Mouse (Mus musculus): Measurements from ENCODE around the gene Tcte1. TPM values are rescaled to one million over a fixed set of nuclear protein-coding genes. Genes with fewer than 3 reads are reported as not detected.

Gene Tcte1
- polyA plus RNA-seq, 1 experiment from 2014 or later = 6.2 TPM

- peaks cover 28% of the 10 kb centered on the region for H3K4me1 ChIP-seq
- peaks cover 60% of the 10 kb centered on the region for H3K27me3 ChIP-seq
- H3K9ac ChIP-seq = peak overlapping the region; percentile 37
- no peaks in the 10 kb centered on the region for H3K9me3 ChIP-seq (replicated peaks)
- ATAC-seq (ENCODE audit: insufficient number of reproducible peaks, low FRiP score, low TSS enrichment, low read depth) = no peak; the same call in 1 of the 2 replicates
- peak overlapping the region; percentile 92 for H3K4me2 ChIP-seq (replicated peaks)
- H3K36me3 ChIP-seq = no peaks in the 10 kb centered on the region
- WGBS = 4% methylated on average over 52 of the region's 68 CpGs
- no peak overlapping the region; the same call in 1 of the 2 replicates for H3K27ac ChIP-seq (replicated peaks)
- H3K4me3 ChIP-seq (replicated peaks) = peak overlapping the region; percentile 62
Measured at GRCm38 (mm10) chr17:45548541-45549512, 25.6 kb downstream of the Tcte1 start.

- Histone ChIP-seq H3K9ac (peak within 1 kb of the TSS; percentile 37), H3K4me1 (peaks cover 22% of the 10 kb centered on the region), H3K4me2 (replicated peaks) (peak within 1 kb of the TSS; percentile 92), H3K27me3 (peaks cover 53% of the 10 kb centered on the region), H3K9me3 (replicated peaks) (no peaks in the 10 kb centered on the region), H3K27ac (replicated peaks) (no peak within 1 kb of the TSS; the same call in 1 of the 2 replicates), H3K36me3 (no peaks in the 10 kb centered on the region), H3K4me3 (replicated peaks) (peak within 1 kb of the TSS; percentile 62)
- peak; percentile 43; the same call in 1 of the 2 replicates for ATAC-seq (ENCODE audit: insufficient number of reproducible peaks, low FRiP score, low TSS enrichment, low read depth)
- WGBS = 0% methylated on average over 13 of the region's 29 CpGs
Measured at GRCm38 (mm10) chr17:45549617-45550181, 26.5 kb downstream of the Tcte1 start, which contains the start of gene Tmem151b. Gene Tmem151b, minus strand, starts transcription at chr17:45549677.

- H3K27ac ChIP-seq (replicated peaks) = no peak overlapping the region
- WGBS = 26% methylated on average over 5 of the region's 5 CpGs
- no peak for ATAC-seq (ENCODE audit: insufficient number of reproducible peaks, low FRiP score, low TSS enrichment, low read depth)
- H3K27me3 ChIP-seq = peaks cover 47% of the 10 kb centered on the region
- H3K9ac ChIP-seq = no peak overlapping the region
- H3K36me3 ChIP-seq = no peaks in the 10 kb centered on the region
- H3K4me1 ChIP-seq = peaks cover 16% of the 10 kb centered on the region
- H3K4me2 ChIP-seq (replicated peaks) = peak overlapping the region; percentile 92; the same call in 1 of the 2 replicates
- no peaks in the 10 kb centered on the region for H3K9me3 ChIP-seq (replicated peaks)
- H3K4me3 ChIP-seq (replicated peaks) = peak overlapping the region; percentile 62
Measured at GRCm38 (mm10) chr17:45550253-45550652, 27.0 kb downstream of the Tcte1 start.

GRCm38 (mm10) chr17:45551249-45551796, 28.1 kb downstream of the Tcte1 start:
- Histone ChIP-seq H3K4me3 (replicated peaks) (no peak overlapping the region), H3K4me1 (peaks cover 17% of the 10 kb centered on the region), H3K4me2 (replicated peaks) (no peak overlapping the region), H3K9me3 (replicated peaks) (no peaks in the 10 kb centered on the region), H3K9ac (no peak overlapping the region), H3K27ac (replicated peaks) (no peak overlapping the region), H3K36me3 (no peaks in the 10 kb centered on the region), H3K27me3 (peaks cover 37% of the 10 kb centered on the region)
- ATAC-seq (ENCODE audit: insufficient number of reproducible peaks, low FRiP score, low TSS enrichment, low read depth) = no peak
- 57% methylated on average over 7 of the region's 7 CpGs for WGBS

GRCm38 (mm10) chr17:45551816-45552451, 28.7 kb downstream of the Tcte1 start:
- ATAC-seq (ENCODE audit: insufficient number of reproducible peaks, low FRiP score, low TSS enrichment, low read depth) = no peak
- Histone ChIP-seq H3K4me2 (replicated peaks) (no peak overlapping the region), H3K9ac (no peak overlapping the region), H3K27ac (replicated peaks) (no peak overlapping the region), H3K27me3 (peaks cover 37% of the 10 kb centered on the region), H3K4me1 (peaks cover 21% of the 10 kb centered on the region), H3K36me3 (no peaks in the 10 kb centered on the region), H3K4me3 (replicated peaks) (no peak overlapping the region), H3K9me3 (replicated peaks) (no peaks in the 10 kb centered on the region)
- 7% methylated on average over 8 of the region's 8 CpGs for WGBS

- ATAC-seq (ENCODE audit: insufficient number of reproducible peaks, low FRiP score, low TSS enrichment, low read depth) = no peak
- Histone ChIP-seq H3K4me1 (peaks cover 32% of the 10 kb centered on the region), H3K36me3 (no peaks in the 10 kb centered on the region), H3K9me3 (replicated peaks) (no peaks in the 10 kb centered on the region), H3K4me3 (replicated peaks) (no peak overlapping the region), H3K27me3 (peaks cover 30% of the 10 kb centered on the region), H3K9ac (no peak overlapping the region), H3K27ac (replicated peaks) (no peak overlapping the region), H3K4me2 (replicated peaks) (no peak overlapping the region)
- WGBS = 71% methylated on average over 3 of the region's 3 CpGs
Measured at GRCm38 (mm10) chr17:45553065-45553464, 29.8 kb downstream of the Tcte1 start.

GRCm38 (mm10) chr17:45554420-45554819, 31.2 kb downstream of the Tcte1 start:
- no peak for ATAC-seq (ENCODE audit: insufficient number of reproducible peaks, low FRiP score, low TSS enrichment, low read depth)
- no peaks in the 10 kb centered on the region for H3K9me3 ChIP-seq (replicated peaks)
- H3K9ac ChIP-seq = no peak overlapping the region
- H3K36me3 ChIP-seq = no peaks in the 10 kb centered on the region
- no peak overlapping the region for H3K4me2 ChIP-seq (replicated peaks)
- peaks cover 27% of the 10 kb centered on the region for H3K4me1 ChIP-seq
- no peak overlapping the region for H3K27ac ChIP-seq (replicated peaks)
- WGBS = 70% methylated on average over 1 of the region's 1 CpGs
- H3K4me3 ChIP-seq (replicated peaks) = no peak overlapping the region
- H3K27me3 ChIP-seq = peaks cover 29% of the 10 kb centered on the region

GRCm38 (mm10) chr17:45555452-45556106, 32.3 kb downstream of the Tcte1 start, which contains the start of gene Nfkbie:
Gene Nfkbie, plus strand, starts transcription at chr17:45555703.
- H3K4me2 ChIP-seq (replicated peaks) = peak within 1 kb of the TSS; percentile 95
- H3K9me3 ChIP-seq (replicated peaks) = no peaks in the 10 kb centered on the region
- no peak within 1 kb of the TSS for H3K27ac ChIP-seq (replicated peaks)
- H3K4me3 ChIP-seq (replicated peaks) = peak within 1 kb of the TSS; percentile 67
- H3K4me1 ChIP-seq = peaks cover 23% of the 10 kb centered on the region
- ATAC-seq (ENCODE audit: insufficient number of reproducible peaks, low FRiP score, low TSS enrichment, low read depth) = peak; percentile 71
- H3K9ac ChIP-seq = peak within 1 kb of the TSS; percentile 35
- peaks cover 28% of the 10 kb centered on the region for H3K27me3 ChIP-seq
- H3K36me3 ChIP-seq = no peaks in the 10 kb centered on the region
- WGBS = under 1% methylated on average over 45 of the region's 45 CpGs

GRCm38 (mm10) chr17:45556107-45556489, 32.9 kb downstream of the Tcte1 start:
- peak overlapping the region; percentile 67 for H3K4me3 ChIP-seq (replicated peaks)
- 3% methylated on average over 14 of the region's 14 CpGs for WGBS

GRCm38 (mm10) chr17:45556514-45557245, 33.4 kb downstream of the Tcte1 start:
- Histone ChIP-seq H3K9ac (no peak overlapping the region), H3K9me3 (replicated peaks) (no peaks in the 10 kb centered on the region), H3K36me3 (no peaks in the 10 kb centered on the region), H3K4me1 (peaks cover 23% of the 10 kb centered on the region), H3K4me2 (replicated peaks) (peak overlapping the region; percentile 95), H3K4me3 (replicated peaks) (peak overlapping the region; percentile 67), H3K27ac (replicated peaks) (no peak overlapping the region), H3K27me3 (peaks cover 18% of the 10 kb centered on the region)
- no peak for ATAC-seq (ENCODE audit: insufficient number of reproducible peaks, low FRiP score, low TSS enrichment, low read depth)
- 57% methylated on average over 3 of the region's 3 CpGs for WGBS

More at GRCm38 (mm10) chr17:45556107-45556489, 32.9 kb downstream of the Tcte1 start:
- Histone ChIP-seq H3K4me2 (replicated peaks) (peak overlapping the region; percentile 95), H3K9me3 (replicated peaks) (no peaks in the 10 kb centered on the region), H3K27ac (replicated peaks) (no peak overlapping the region), H3K27me3 (peaks cover 23% of the 10 kb centered on the region), H3K9ac (peak overlapping the region; percentile 35), H3K4me1 (peaks cover 23% of the 10 kb centered on the region), H3K36me3 (no peaks in the 10 kb centered on the region)
- ATAC-seq (ENCODE audit: insufficient number of reproducible peaks, low FRiP score, low TSS enrichment, low read depth) = no peak
